Mouse (Mus musculus): ENCODE measurements around the gene Synpo2. TPM values are rescaled to one million over a fixed set of nuclear protein-coding genes. Genes with fewer than 3 reads are reported as not detected.

Synpo2 gene
- polyA plus RNA-seq, 1 experiment from 2014 or later: 11.5 TPM

GRCm38 (mm10) chr3:123103151-123103860 is 132.6 kb downstream of the Synpo2 start:
- no peak overlapping the region for H3K4me3 ChIP-seq (ENCODE audit: low read length)
- H3K27ac ChIP-seq (ENCODE audit: low read length): no peak overlapping the region
- WGBS: 27% methylated on average over 13 of the region's 13 CpGs
- H3K9me3 ChIP-seq (replicated peaks; ENCODE audit: control insufficient read depth, low read length): no peaks in the 10 kb centered on the region
- H3K4me1 ChIP-seq (ENCODE audit: control insufficient read depth, insufficient read depth, low read length): peaks cover 10% of the 10 kb centered on the region
- H3K36me3 ChIP-seq (ENCODE audit: control insufficient read depth, insufficient read depth): no peaks in the 10 kb centered on the region
- ATAC-seq (replicated peaks; ENCODE audit: extremely low read depth, insufficient read depth, low FRiP score): peak; percentile 67; the same call in 1 of the 2 replicates
- H3K27me3 ChIP-seq (ENCODE audit: control insufficient read depth, insufficient read depth, low read length): no peaks in the 10 kb centered on the region
- no peak overlapping the region for H3K9ac ChIP-seq (ENCODE audit: low read length)
- H3K4me2 ChIP-seq (ENCODE audit: low read depth, low read length): no peak overlapping the region

- 91% methylated on average over 2 of the region's 2 CpGs for WGBS
- Histone ChIP-seq H3K4me1 (ENCODE audit: control insufficient read depth, insufficient read depth, low read length) (no peaks in the 10 kb centered on the region; the same call in 1 of the 2 replicates), H3K4me2 (ENCODE audit: low read depth, low read length) (no peak overlapping the region)
These were observed 134.2 kb downstream of the Synpo2 start for GRCm38 (mm10) chr3:123101761-123102160.

GRCm38 (mm10) chr3:123095111-123095510 is 140.8 kb downstream of the Synpo2 start:
- H3K4me1 ChIP-seq (ENCODE audit: control insufficient read depth, insufficient read depth, low read length): peaks cover 19% of the 10 kb centered on the region
- H3K27me3 ChIP-seq (ENCODE audit: control insufficient read depth, insufficient read depth, low read length): no peaks in the 10 kb centered on the region
- H3K4me3 ChIP-seq (ENCODE audit: low read length): no peak overlapping the region
- H3K36me3 ChIP-seq (ENCODE audit: control insufficient read depth, insufficient read depth): no peaks in the 10 kb centered on the region
- H3K4me2 ChIP-seq (ENCODE audit: low read depth, low read length): no peak overlapping the region
- WGBS: 95% methylated on average over 2 of the region's 2 CpGs
- ATAC-seq (replicated peaks; ENCODE audit: extremely low read depth, insufficient read depth, low FRiP score): no peak
- H3K27ac ChIP-seq (ENCODE audit: low read length): no peak overlapping the region
- no peak overlapping the region for H3K9ac ChIP-seq (ENCODE audit: low read length)
- no peaks in the 10 kb centered on the region for H3K9me3 ChIP-seq (replicated peaks; ENCODE audit: control insufficient read depth, low read length)

More at GRCm38 (mm10) chr3:123101761-123102160, 134.2 kb downstream of the Synpo2 start:
- Histone ChIP-seq H3K27ac (ENCODE audit: low read length) (no peak overlapping the region), H3K36me3 (ENCODE audit: control insufficient read depth, insufficient read depth) (no peaks in the 10 kb centered on the region), H3K9ac (ENCODE audit: low read length) (no peak overlapping the region), H3K4me3 (ENCODE audit: low read length) (no peak overlapping the region), H3K9me3 (replicated peaks; ENCODE audit: control insufficient read depth, low read length) (no peaks in the 10 kb centered on the region), H3K27me3 (ENCODE audit: control insufficient read depth, insufficient read depth, low read length) (no peaks in the 10 kb centered on the region)
- ATAC-seq (replicated peaks; ENCODE audit: extremely low read depth, insufficient read depth, low FRiP score): no peak

GRCm38 (mm10) chr3:123093640-123094361 is 142.1 kb downstream of the Synpo2 start:
- no peaks in the 10 kb centered on the region for H3K27me3 ChIP-seq (ENCODE audit: control insufficient read depth, insufficient read depth, low read length)
- H3K4me1 ChIP-seq (ENCODE audit: control insufficient read depth, insufficient read depth, low read length): peaks cover 19% of the 10 kb centered on the region
- 67% methylated on average over 11 of the region's 11 CpGs for WGBS
- H3K36me3 ChIP-seq (ENCODE audit: control insufficient read depth, insufficient read depth): no peaks in the 10 kb centered on the region
- no peak for ATAC-seq (replicated peaks; ENCODE audit: extremely low read depth, insufficient read depth, low FRiP score)
- H3K4me3 ChIP-seq (ENCODE audit: low read length): no peak overlapping the region
- peak overlapping the region; percentile 75 for H3K27ac ChIP-seq (ENCODE audit: low read length)
- H3K9ac ChIP-seq (ENCODE audit: low read length): peak overlapping the region; percentile 58; the same call in 1 of the 2 replicates
- H3K9me3 ChIP-seq (replicated peaks; ENCODE audit: control insufficient read depth, low read length): no peaks in the 10 kb centered on the region
- peak overlapping the region; percentile 28; the same call in 1 of the 2 replicates for H3K4me2 ChIP-seq (ENCODE audit: low read depth, low read length)

- WGBS: 35% methylated on average over 12 of the region's 12 CpGs
These were observed 142.9 kb downstream of the Synpo2 start for GRCm38 (mm10) chr3:123092913-123093639.

GRCm38 (mm10) chr3:123092442-123092841 is 143.5 kb downstream of the Synpo2 start:
- H3K27ac ChIP-seq (ENCODE audit: low read length): peak overlapping the region; percentile 98
- 12% methylated on average over 6 of the region's 6 CpGs for WGBS
- peak overlapping the region; percentile 51 for H3K4me2 ChIP-seq (ENCODE audit: low read depth, low read length)
- H3K27me3 ChIP-seq (ENCODE audit: control insufficient read depth, insufficient read depth, low read length): no peaks in the 10 kb centered on the region
- peak overlapping the region; percentile 58 for H3K9ac ChIP-seq (ENCODE audit: low read length)
- peak overlapping the region; percentile 1; the same call in 1 of the 2 replicates for H3K4me3 ChIP-seq (ENCODE audit: low read length)
- H3K9me3 ChIP-seq (replicated peaks; ENCODE audit: control insufficient read depth, low read length): no peaks in the 10 kb centered on the region
- peaks cover 19% of the 10 kb centered on the region for H3K4me1 ChIP-seq (ENCODE audit: control insufficient read depth, insufficient read depth, low read length)
- H3K36me3 ChIP-seq (ENCODE audit: control insufficient read depth, insufficient read depth): no peaks in the 10 kb centered on the region
- ATAC-seq (replicated peaks; ENCODE audit: extremely low read depth, insufficient read depth, low FRiP score): peak; percentile 94

More at GRCm38 (mm10) chr3:123092913-123093639, 142.9 kb downstream of the Synpo2 start:
- H3K9ac ChIP-seq (ENCODE audit: low read length): peak overlapping the region; percentile 58; the same call in 1 of the 2 replicates
- no peak overlapping the region for H3K4me3 ChIP-seq (ENCODE audit: low read length)
- ATAC-seq (replicated peaks; ENCODE audit: extremely low read depth, insufficient read depth, low FRiP score): peak; percentile 59
- peak overlapping the region; percentile 98 for H3K27ac ChIP-seq (ENCODE audit: low read length)
- H3K4me2 ChIP-seq (ENCODE audit: low read depth, low read length): peak overlapping the region; percentile 28; the same call in 1 of the 2 replicates
- H3K4me1 ChIP-seq (ENCODE audit: control insufficient read depth, insufficient read depth, low read length): peaks cover 19% of the 10 kb centered on the region
- H3K9me3 ChIP-seq (replicated peaks; ENCODE audit: control insufficient read depth, low read length): no peaks in the 10 kb centered on the region
- no peaks in the 10 kb centered on the region for H3K36me3 ChIP-seq (ENCODE audit: control insufficient read depth, insufficient read depth)
- H3K27me3 ChIP-seq (ENCODE audit: control insufficient read depth, insufficient read depth, low read length): no peaks in the 10 kb centered on the region

GRCm38 (mm10) chr3:123089297-123090020 is 146.5 kb downstream of the Synpo2 start:
- Histone ChIP-seq H3K9ac (ENCODE audit: low read length) (no peak overlapping the region), H3K4me2 (ENCODE audit: low read depth, low read length) (no peak overlapping the region), H3K27ac (ENCODE audit: low read length) (no peak overlapping the region), H3K9me3 (replicated peaks; ENCODE audit: control insufficient read depth, low read length) (no peaks in the 10 kb centered on the region), H3K36me3 (ENCODE audit: control insufficient read depth, insufficient read depth) (no peaks in the 10 kb centered on the region), H3K27me3 (ENCODE audit: control insufficient read depth, insufficient read depth, low read length) (no peaks in the 10 kb centered on the region), H3K4me1 (ENCODE audit: control insufficient read depth, insufficient read depth, low read length) (peaks cover 28% of the 10 kb centered on the region), H3K4me3 (ENCODE audit: low read length) (no peak overlapping the region)
- WGBS: 73% methylated on average over 11 of the region's 11 CpGs
- no peak for ATAC-seq (replicated peaks; ENCODE audit: extremely low read depth, insufficient read depth, low FRiP score)

GRCm38 (mm10) chr3:123088284-123088683 is 147.7 kb downstream of the Synpo2 start:
- Histone ChIP-seq H3K4me3 (ENCODE audit: low read length) (no peak overlapping the region), H3K27me3 (ENCODE audit: control insufficient read depth, insufficient read depth, low read length) (no peaks in the 10 kb centered on the region), H3K4me1 (ENCODE audit: control insufficient read depth, insufficient read depth, low read length) (peaks cover 22% of the 10 kb centered on the region), H3K4me2 (ENCODE audit: low read depth, low read length) (no peak overlapping the region), H3K27ac (ENCODE audit: low read length) (no peak overlapping the region), H3K9me3 (replicated peaks; ENCODE audit: control insufficient read depth, low read length) (no peaks in the 10 kb centered on the region), H3K36me3 (ENCODE audit: control insufficient read depth, insufficient read depth) (no peaks in the 10 kb centered on the region), H3K9ac (ENCODE audit: low read length) (no peak overlapping the region)
- no peak for ATAC-seq (replicated peaks; ENCODE audit: extremely low read depth, insufficient read depth, low FRiP score)
- WGBS: 84% methylated on average over 5 of the region's 5 CpGs

Measured in heart, embryonic 16.5 days (tissue).